Mouse (Mus musculus) megakaryocyte, embryonic 14.5 days (primary cell): ENCODE measurements around the gene Mpi. TPM values are rescaled to one million over a fixed set of nuclear protein-coding genes. Genes with fewer than 3 reads are reported as not detected.
A peak's percentile ranks its signal among the peaks of the same experiment; 100 is the strongest.

Experiments used
- H3K27me3 ChIP-seq: replicated peaks from 2 replicates; pipeline ENCODE3; 2012; ENCODE audit warnings: inconsistent platforms
- H3K36me3 ChIP-seq: replicated peaks from 2 replicates; pipeline ENCODE3; 2012; ENCODE audit warnings: low read length, inconsistent platforms, mixed read lengths
- H3K4me1 ChIP-seq: 2 replicates; pipeline ENCODE4 v1.6.1; 2012; ENCODE audit warnings: inconsistent platforms
- H3K4me3 ChIP-seq: replicated peaks from 2 replicates; pipeline ENCODE3; 2012; ENCODE audit warnings: moderate library complexity, mild to moderate bottlenecking, inconsistent platforms
- H3K9me3 ChIP-seq: 2 replicates; pipeline ENCODE4 v1.6.1; 2012; ENCODE audit warnings: inconsistent platforms
- FLI1 ChIP-seq: IDR thresholded peaks from 2 replicates; pipeline ENCODE4 v1.6.1; 2012; ENCODE audit warnings: low read length, inconsistent platforms, mixed read lengths
- GATA1 ChIP-seq: IDR thresholded peaks from 3 replicates; pipeline ENCODE4 v1.6.1; 2012; ENCODE audit warnings: mixed read lengths, low read length, inconsistent platforms, borderline replicate concordance
- polyA plus RNA-seq: library from polyadenylated mRNA; stranded (reverse); fragments of >175 nt; gene quantifications from 2 replicates; pipeline ENCODE4 v1.2.3, GENCODE M21; 2012; ENCODE audit warnings: low replicate concordance; ENCODE audit not compliant: insufficient read depth

Gene Mpi
- polyA plus RNA-seq, 1 experiment: 4.5 TPM

- TF ChIP-seq GATA1 (no peak), FLI1 (no peak)
- Histone ChIP-seq H3K4me3 (peak overlapping the region; percentile 98), H3K36me3 (peaks cover 84% of the 10 kb centered on the region), H3K27me3 (no peaks in the 10 kb centered on the region), H3K4me1 (peaks cover 82% of the 10 kb centered on the region), H3K9me3 (no peaks in the 10 kb centered on the region)
Observed at GRCm38 (mm10) chr9:57590726-57591125, 38.2 kb upstream of the Mpi start.

GRCm38 (mm10) chr9:57589224-57590126, 36.9 kb upstream of the Mpi start, which contains the start of gene Ulk3:
TSS of gene Ulk3 (plus strand) at chr9:57589452.
- H3K4me1 ChIP-seq: peaks cover 89% of the 10 kb centered on the region
- no peaks in the 10 kb centered on the region for H3K9me3 ChIP-seq
- H3K4me3 ChIP-seq: peak within 1 kb of the TSS; percentile 98
- TF ChIP-seq FLI1 (no peak), GATA1 (no peak)
- peaks cover 83% of the 10 kb centered on the region for H3K36me3 ChIP-seq
- H3K27me3 ChIP-seq: no peaks in the 10 kb centered on the region

GRCm38 (mm10) chr9:57584991-57585390, 32.4 kb upstream of the Mpi start:
- peaks cover 88% of the 10 kb centered on the region for H3K36me3 ChIP-seq
- no peak for TF ChIP-seq GATA1
- TF ChIP-seq FLI1: no peak

GRCm38 (mm10) chr9:57577144-57577849, 24.7 kb upstream of the Mpi start:
- TF ChIP-seq FLI1 (no peak), GATA1 (no peak)
- H3K27me3 ChIP-seq: no peaks in the 10 kb centered on the region
- H3K4me1 ChIP-seq: peaks cover 98% of the 10 kb centered on the region
- peaks cover 91% of the 10 kb centered on the region for H3K36me3 ChIP-seq
- peak overlapping the region; percentile 86 for H3K4me3 ChIP-seq
- H3K9me3 ChIP-seq: no peaks in the 10 kb centered on the region

More at GRCm38 (mm10) chr9:57584991-57585390, 32.4 kb upstream of the Mpi start:
- H3K4me3 ChIP-seq: no peak overlapping the region
- H3K4me1 ChIP-seq: peaks cover 89% of the 10 kb centered on the region
- H3K27me3 ChIP-seq: no peaks in the 10 kb centered on the region
- H3K9me3 ChIP-seq: no peaks in the 10 kb centered on the region

GRCm38 (mm10) chr9:57575577-57575976, 23.0 kb upstream of the Mpi start:
- TF ChIP-seq FLI1 (no peak), GATA1 (no peak)
- Histone ChIP-seq H3K4me1 (peaks cover 98% of the 10 kb centered on the region), H3K36me3 (peaks cover 90% of the 10 kb centered on the region), H3K9me3 (no peaks in the 10 kb centered on the region; the same call in 1 of the 2 replicates), H3K27me3 (no peaks in the 10 kb centered on the region), H3K4me3 (peak overlapping the region; percentile 67)

- Histone ChIP-seq H3K27me3 (no peaks in the 10 kb centered on the region), H3K9me3 (no peaks in the 10 kb centered on the region; the same call in 1 of the 2 replicates), H3K36me3 (peaks cover 88% of the 10 kb centered on the region), H3K4me3 (peak overlapping the region; percentile 29), H3K4me1 (peaks cover 96% of the 10 kb centered on the region)
- TF ChIP-seq GATA1: no peak
- TF ChIP-seq FLI1: no peak
Observed at GRCm38 (mm10) chr9:57574397-57574796, 21.8 kb upstream of the Mpi start.

- Histone ChIP-seq H3K27me3 (no peaks in the 10 kb centered on the region), H3K9me3 (no peaks in the 10 kb centered on the region; the same call in 1 of the 2 replicates), H3K4me1 (peaks cover 98% of the 10 kb centered on the region), H3K4me3 (peak overlapping the region; percentile 57), H3K36me3 (peaks cover 89% of the 10 kb centered on the region)
- TF ChIP-seq GATA1 (no peak), FLI1 (no peak)
Observed at GRCm38 (mm10) chr9:57568500-57568899, 15.9 kb upstream of the Mpi start.

GRCm38 (mm10) chr9:57566846-57567245, 14.3 kb upstream of the Mpi start:
- Histone ChIP-seq H3K4me3 (peak overlapping the region; percentile 17), H3K4me1 (peaks cover 98% of the 10 kb centered on the region), H3K27me3 (no peaks in the 10 kb centered on the region), H3K36me3 (peaks cover 79% of the 10 kb centered on the region), H3K9me3 (no peaks in the 10 kb centered on the region; the same call in 1 of the 2 replicates)
- TF ChIP-seq FLI1 (no peak), GATA1 (no peak)

- H3K4me3 ChIP-seq: peak overlapping the region; percentile 56
- H3K27me3 ChIP-seq: no peaks in the 10 kb centered on the region
- no peaks in the 10 kb centered on the region for H3K9me3 ChIP-seq
- H3K4me1 ChIP-seq: peaks cover 91% of the 10 kb centered on the region
- peaks cover 70% of the 10 kb centered on the region for H3K36me3 ChIP-seq
- no peak for TF ChIP-seq FLI1
- no peak for TF ChIP-seq GATA1
Observed at GRCm38 (mm10) chr9:57565741-57566221, 13.2 kb upstream of the Mpi start.
